Comparison of ENCODE assay signal across 18 mouse cellular contexts in the genomic region with DNA sequence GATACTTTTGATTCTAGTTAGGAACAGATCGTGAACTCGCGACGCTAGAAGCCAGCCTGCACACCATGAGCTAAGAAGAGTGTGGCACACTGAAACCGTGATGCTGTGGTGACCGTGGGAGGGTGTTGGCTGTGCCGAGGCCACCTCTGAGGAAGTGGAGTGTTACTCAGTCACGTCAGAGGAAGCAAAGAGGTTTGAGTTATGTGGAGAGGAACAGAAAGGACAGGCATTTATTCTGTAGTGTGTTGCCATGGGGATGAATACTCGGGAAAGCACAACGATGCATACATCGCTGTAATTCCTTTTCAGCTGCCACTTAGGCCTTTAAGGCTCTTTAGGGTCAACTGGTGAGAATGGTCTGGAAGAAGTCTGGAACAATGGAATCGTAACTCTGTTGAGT.
DNase-seq lines count a peak whose midpoint lies in the region; ATAC-seq and TF ChIP-seq lines count a peak whose summit lies in the region.
"Had no signal": no experiment of that assay in that cellular context is flagged by ENCODE, and none has a peak within 500 bp of the region (broad histone marks: within the 10 kb centered on the region; RNA-seq: fewer than 3 reads in every experiment).

No protein-coding gene starts in this region.

- WGBS in forebrain, embryonic 12.5 days: 34% methylated on average over 12 of the region's 12 CpGs
- WGBS in forebrain, postnatal 0 days: 28% methylated on average over 12 of the region's 12 CpGs
- WGBS in neural tube, embryonic 14.5 days: 27% methylated on average over 12 of the region's 12 CpGs

- no peaks in the 10 kb centered on the region for H3K9me3 ChIP-seq in forebrain, embryonic 12.5 days
- no peaks in the 10 kb centered on the region for H3K9me3 ChIP-seq in forebrain, postnatal 0 days (ENCODE audit: low read length)
- no peaks in the 10 kb centered on the region for H3K9me3 ChIP-seq in neural tube, embryonic 14.5 days (ENCODE audit: control insufficient read depth, low read length)
- H3K9me3 ChIP-seq: embryonic facial prominence, embryonic 13.5 days had no signal

- peaks cover 6% of the 10 kb centered on the region; the same call in 1 of the 2 replicates for H3K4me1 ChIP-seq in forebrain, embryonic 12.5 days
- H3K4me1 ChIP-seq in forebrain, postnatal 0 days (ENCODE audit: insufficient read depth): no peaks in the 10 kb centered on the region; the same call in 1 of the 2 replicates
- H3K4me1 ChIP-seq in neural tube, embryonic 14.5 days (ENCODE audit: control insufficient read depth, insufficient read depth, low read length): no peaks in the 10 kb centered on the region
- H3K4me1 ChIP-seq: embryonic facial prominence, embryonic 13.5 days had no signal

- no peak overlapping the region for H3K4me2 ChIP-seq in forebrain, embryonic 12.5 days
- H3K4me2 ChIP-seq in forebrain, postnatal 0 days (ENCODE audit: low read depth): no peak overlapping the region
- H3K4me2 ChIP-seq in neural tube, embryonic 14.5 days (ENCODE audit: low read depth, low read length): no peak overlapping the region
- H3K4me2 ChIP-seq: embryonic facial prominence, embryonic 13.5 days; hindbrain, embryonic 14.5 days had no signal

- peak; percentile 51; the same call in 1 of the 2 replicates for ATAC-seq in forebrain, embryonic 12.5 days (ENCODE audit: low FRiP score)
- ATAC-seq in forebrain, postnatal 0 days: no peak
- peak; percentile 38; the same call in 1 of the 2 replicates for ATAC-seq in neural tube, embryonic 14.5 days (ENCODE audit: low read depth)

- DNase-seq in forebrain, postnatal 0 days: no peak
- peak; percentile 28 to 33 for DNase-seq in left cerebral cortex, adult 2 months (ENCODE audit: extremely low spot score in 1 of 2, low spot score in 2 of 2)
- no peak for DNase-seq in left cerebral cortex, adult 11 months (ENCODE audit: low spot score)
- peak; percentile 17 for DNase-seq in retina, postnatal 1 day
- DNase-seq in retina, embryonic 14.5 days (ENCODE audit: low spot score): no peak
- no peak for DNase-seq in urinary bladder, postnatal 14 days (ENCODE audit: low spot score)
- DNase-seq: adrenal gland, postnatal 25 days; cerebellum, postnatal 10 days; gastrocnemius, adult 2 months; heart, adult 18-20 months; kidney, adult 18-20 months; kidney, postnatal 4 days; layer of hippocampus, postnatal 36 days; right cerebral cortex, postnatal 25 days had no signal

- TF ChIP-seq CTCF in forebrain, postnatal 0 days (IDR thresholded peaks at IDR 0.05; ENCODE audit: low read depth): no peak
- TF ChIP-seq CTCF in left cerebral cortex, adult 2 months (IDR thresholded peaks at IDR 0.05): no peak

- intact Hi-C loops in left cerebral cortex, adult 2 months (cut with DNase I): no loop called here

- H3K4me3 ChIP-seq in forebrain, embryonic 12.5 days (replicated peaks): no peak overlapping the region
- no peak overlapping the region for H3K4me3 ChIP-seq in forebrain, postnatal 0 days (ENCODE audit: low read depth, low read length)
- H3K4me3 ChIP-seq in left cerebral cortex, adult 2 months: no peak overlapping the region
- H3K4me3 ChIP-seq in neural tube, embryonic 14.5 days (ENCODE audit: low read depth, low read length): no peak overlapping the region
- H3K4me3 ChIP-seq: embryonic facial prominence, embryonic 13.5 days; gastrocnemius, adult 2 months had no signal

- H3K9ac ChIP-seq in forebrain, embryonic 12.5 days: no peak overlapping the region
- no peak overlapping the region for H3K9ac ChIP-seq in forebrain, postnatal 0 days
- no peak overlapping the region for H3K9ac ChIP-seq in neural tube, embryonic 14.5 days (replicated peaks; ENCODE audit: low read depth, low read length)
- H3K9ac ChIP-seq: embryonic facial prominence, embryonic 13.5 days; hindbrain, embryonic 14.5 days had no signal

- H3K27ac ChIP-seq in forebrain, embryonic 12.5 days: no peak overlapping the region
- no peak overlapping the region for H3K27ac ChIP-seq in forebrain, postnatal 0 days (ENCODE audit: low read depth, low read length)
- H3K27ac ChIP-seq in left cerebral cortex, adult 2 months: no peak overlapping the region
- H3K27ac ChIP-seq in neural tube, embryonic 14.5 days (ENCODE audit: low read depth, low read length): no peak overlapping the region
- H3K27ac ChIP-seq: embryonic facial prominence, embryonic 13.5 days; gastrocnemius, adult 2 months; hindbrain, embryonic 14.5 days had no signal

- H3K27me3 ChIP-seq in forebrain, embryonic 12.5 days: no peaks in the 10 kb centered on the region
- H3K27me3 ChIP-seq in forebrain, postnatal 0 days (ENCODE audit: insufficient read depth, low read length): no peaks in the 10 kb centered on the region
- no peaks in the 10 kb centered on the region for H3K27me3 ChIP-seq in neural tube, embryonic 14.5 days (ENCODE audit: control insufficient read depth, insufficient read depth, low read length)
- H3K27me3 ChIP-seq: embryonic facial prominence, embryonic 13.5 days had no signal

- H3K36me3 ChIP-seq in forebrain, embryonic 12.5 days (replicated peaks): no peaks in the 10 kb centered on the region
- no peaks in the 10 kb centered on the region for H3K36me3 ChIP-seq in forebrain, postnatal 0 days (ENCODE audit: insufficient read depth)
- no peaks in the 10 kb centered on the region for H3K36me3 ChIP-seq in neural tube, embryonic 14.5 days (ENCODE audit: control insufficient read depth, insufficient read depth, low read length)
- H3K36me3 ChIP-seq: embryonic facial prominence, embryonic 13.5 days had no signal

Comparison
In these comparisons a context has a peak if more than half of its experiments do, and no peak if none do; other contexts are left out.
1. DNase-seq: peak in left cerebral cortex, adult 2 months (2 of 2) and retina, postnatal 1 day (single experiment); none in forebrain, postnatal 0 days (single experiment), left cerebral cortex, adult 11 months (single experiment), retina, embryonic 14.5 days (single experiment) and urinary bladder, postnatal 14 days (single experiment).